Mouse (Mus musculus) liver, embryonic 16.5 days (tissue): ENCODE data around the gene Alg12. TPM values are rescaled to one million over a fixed set of nuclear protein-coding genes. Genes with fewer than 3 reads are reported as not detected.

Experiments
- polyA plus RNA-seq: library from polyadenylated mRNA; unstranded; fragments of >200 nt; fragmentation: Nextera tagmentation; extraction: Ambion mirVana; gene quantifications from 2 replicates; pipeline ENCODE4 v1.2.1, GENCODE M21; 2015

Gene Alg12
- polyA plus RNA-seq, 1 experiment from 2014 or later: 6.0 TPM

Other genes starting within 250 kb of the Alg12 start
- not detected in 2 replicates for gene Zdhhc25, start 219.0 kb downstream of the Alg12 start, polyA plus RNA-seq
- gene Brd1, start 85.1 kb downstream of the Alg12 start, polyA plus RNA-seq: 6.1 and 7.0 TPM in 2 replicates
- 10.0 and 10.2 TPM in 2 replicates for gene Zbed4, start 67.7 kb downstream of the Alg12 start, polyA plus RNA-seq
- gene Creld2, start 328 bp upstream of the Alg12 start, polyA plus RNA-seq: 39.7 TPM in 2 replicates
- gene Pim3, start 42.9 kb upstream of the Alg12 start, polyA plus RNA-seq: 23.9 and 33.8 TPM in 2 replicates
- gene Ttll8, start 135.1 kb upstream of the Alg12 start, polyA plus RNA-seq: not detected in 2 replicates
- 0.02 TPM in 1 of 2 replicates, not detected in the other for gene Mlc1, start 159.7 kb upstream of the Alg12 start, polyA plus RNA-seq
- gene Mov10l1, start 163.6 kb upstream of the Alg12 start, polyA plus RNA-seq: not detected in 2 replicates
- gene Panx2, start 240.4 kb upstream of the Alg12 start, polyA plus RNA-seq: not detected in 2 replicates